Mouse (Mus musculus) forebrain, embryonic 14.5 days (tissue): ENCODE data around the gene Arhgap6. TPM values are rescaled to one million over a fixed set of nuclear protein-coding genes. Genes with fewer than 3 reads are reported as not detected.
A peak's percentile ranks its signal among the peaks of the same experiment; 100 is the strongest.

Experiments
- ATAC-seq: fragments of 200-750 bp; cut with Nextera tagmentation; 2 replicates; pipeline ENCODE4 v1.8.0; 2017; ENCODE audit warnings: mild to moderate bottlenecking, moderate library complexity
- DNase-seq: peaks from one replicate; pipeline ENCODE4 v3.0.0-alpha.2; 2015; ENCODE audit warnings: low spot score
- H3K27ac ChIP-seq: fragments of 300-500 bp; sonication (generic); 2 replicates; pipeline ENCODE4 v1.5.1; 2014; ENCODE audit warnings: low read depth, mild to moderate bottlenecking, control low read depth, low read length, moderate library complexity
- H3K27me3 ChIP-seq: fragments of 300-500 bp; sonication (generic); replicated peaks from 2 replicates; pipeline ENCODE4 v1.6.1; 2014; ENCODE audit warnings: low read length, control low read depth, mixed read lengths; ENCODE audit not compliant: control insufficient read depth, insufficient read depth
- H3K36me3 ChIP-seq: fragments of 300-500 bp; sonication (generic); 2 replicates; pipeline ENCODE4 v1.6.1; 2014; ENCODE audit warnings: low read length, control low read depth; ENCODE audit not compliant: control insufficient read depth, insufficient read depth
- H3K4me1 ChIP-seq: fragments of 300-500 bp; sonication (generic); 2 replicates; pipeline ENCODE4 v1.6.1; 2014; ENCODE audit warnings: antibody characterized with exemption, low read length, control low read depth; ENCODE audit not compliant: control insufficient read depth, insufficient read depth
- H3K4me2 ChIP-seq: fragments of 300-500 bp; sonication (generic); 2 replicates; pipeline ENCODE4 v1.6.1; 2014; ENCODE audit warnings: mild to moderate bottlenecking, control low read depth, low read length
- H3K4me3 ChIP-seq: fragments of 300-500 bp; sonication (generic); 2 replicates; pipeline ENCODE4 v1.5.1; 2014; ENCODE audit warnings: low read depth, low read length, control low read depth
- H3K9ac ChIP-seq: fragments of 300-500 bp; sonication (generic); 2 replicates; pipeline ENCODE4 v1.6.1; 2014; ENCODE audit warnings: mild to moderate bottlenecking, low read length, control low read depth, moderate library complexity
- H3K9me3 ChIP-seq: fragments of 300-500 bp; sonication (generic); replicated peaks from 2 replicates; pipeline ENCODE4 v1.6.1; 2016; ENCODE audit warnings: low read length, control low read depth, mixed read lengths; ENCODE audit not compliant: control insufficient read depth
- whole genome bisulfite sequencing: fragments of 180-500 bp; shearing (Covaris S2); extraction: QIAGEN DNeasy Blood & Tissue Kit; methylation state at CpG from one replicate; pipeline ENCODE4 v1.1.7; 2014; 5-methylcytosine and 5-hydroxymethylcytosine counted together
- polyA plus RNA-seq: library from polyadenylated mRNA; unstranded; fragments of >200 nt; fragmentation: Nextera tagmentation; extraction: Ambion mirVana; gene quantifications from 2 replicates; pipeline ENCODE4 v1.2.1, GENCODE M21; 2014

Arhgap6 gene
- 0.51 and 0.99 TPM in 2 replicates for polyA plus RNA-seq

GRCm38 (mm10) chrX:168794974-168795858, at the start of gene Arhgap6:
Gene Arhgap6, plus strand, starts transcription at chrX:168795099.
- Histone ChIP-seq H3K4me1 (no peaks in the 10 kb centered on the region), H3K27me3 (0 out of 2 replicates have a peak, but pooled peaks cover 24% of the 10 kb centered on the region), H3K36me3 (no peaks in the 10 kb centered on the region), H3K9me3 (no peaks in the 10 kb centered on the region), H3K4me3 (peak within 1 kb of the TSS; percentile 36), H3K27ac (no peak within 1 kb of the TSS), H3K4me2 (peak within 1 kb of the TSS; percentile 75), H3K9ac (peak within 1 kb of the TSS; percentile 32)
- ATAC-seq (peak; percentile 67), DNase-seq (peak; percentile 15)
- WGBS = 34% methylated on average over 45 of the region's 48 CpGs

- no peak overlapping the region for H3K9ac ChIP-seq
- WGBS = 43% methylated on average over 2 of the region's 2 CpGs
- H3K36me3 ChIP-seq = no peaks in the 10 kb centered on the region
- H3K4me2 ChIP-seq = no peak overlapping the region
- no peaks in the 10 kb centered on the region for H3K9me3 ChIP-seq
- H3K27me3 ChIP-seq = no peaks in the 10 kb centered on the region
- no peaks in the 10 kb centered on the region for H3K4me1 ChIP-seq
- ATAC-seq (no peak), DNase-seq (no peak)
- H3K27ac ChIP-seq = no peak overlapping the region
- H3K4me3 ChIP-seq = no peak overlapping the region
These were observed 47.9 kb upstream of the Arhgap6 start for GRCm38 (mm10) chrX:168747011-168747410.

- 0 out of 2 replicates have a peak, but pooled peaks cover 24% of the 10 kb centered on the region for H3K27me3 ChIP-seq
- H3K4me2 ChIP-seq = peak overlapping the region; percentile 75
- no peak overlapping the region for H3K27ac ChIP-seq
- peak; percentile 11 for DNase-seq
- peak overlapping the region; percentile 36 for H3K4me3 ChIP-seq
- peak overlapping the region; percentile 17 for H3K9ac ChIP-seq
- H3K4me1 ChIP-seq = no peaks in the 10 kb centered on the region
- WGBS = 30% methylated on average over 55 of the region's 55 CpGs
- no peaks in the 10 kb centered on the region for H3K36me3 ChIP-seq
- no peaks in the 10 kb centered on the region for H3K9me3 ChIP-seq
- ATAC-seq = peak; percentile 67; the same call in 1 of the 2 replicates
These were observed 1.3 kb downstream of the Arhgap6 start for GRCm38 (mm10) chrX:168795859-168796848.

- no peaks in the 10 kb centered on the region for H3K9me3 ChIP-seq
- ATAC-seq = no peak
- no peak overlapping the region for H3K4me3 ChIP-seq
- no peak for DNase-seq
- no peaks in the 10 kb centered on the region for H3K36me3 ChIP-seq
- no peak overlapping the region for H3K9ac ChIP-seq
- H3K4me2 ChIP-seq = no peak overlapping the region
- H3K27ac ChIP-seq = no peak overlapping the region
- 87% methylated on average over 2 of the region's 2 CpGs for WGBS
- H3K4me1 ChIP-seq = no peaks in the 10 kb centered on the region
- H3K27me3 ChIP-seq = no peaks in the 10 kb centered on the region
These were observed 9.8 kb downstream of the Arhgap6 start for GRCm38 (mm10) chrX:168804677-168805076.

- 68% methylated on average over 3 of the region's 3 CpGs for WGBS
- no peaks in the 10 kb centered on the region for H3K9me3 ChIP-seq
- no peak for DNase-seq
- H3K27me3 ChIP-seq = no peaks in the 10 kb centered on the region
- H3K9ac ChIP-seq = no peak overlapping the region
- no peaks in the 10 kb centered on the region for H3K4me1 ChIP-seq
- H3K4me2 ChIP-seq = no peak overlapping the region
- ATAC-seq = no peak
- H3K4me3 ChIP-seq = no peak overlapping the region
- no peak overlapping the region for H3K27ac ChIP-seq
- no peaks in the 10 kb centered on the region for H3K36me3 ChIP-seq
These were observed 15.8 kb downstream of the Arhgap6 start for GRCm38 (mm10) chrX:168810513-168811265.

GRCm38 (mm10) chrX:168818858-168819257, 24.0 kb downstream of the Arhgap6 start:
- Histone ChIP-seq H3K4me2 (no peak overlapping the region), H3K27ac (no peak overlapping the region), H3K4me1 (no peaks in the 10 kb centered on the region), H3K4me3 (no peak overlapping the region), H3K27me3 (no peaks in the 10 kb centered on the region), H3K36me3 (no peaks in the 10 kb centered on the region), H3K9ac (no peak overlapping the region), H3K9me3 (no peaks in the 10 kb centered on the region)
- DNase-seq = no peak
- no peak for ATAC-seq
- 66% methylated on average over 3 of the region's 3 CpGs for WGBS

GRCm38 (mm10) chrX:168824166-168824565, 29.3 kb downstream of the Arhgap6 start:
- no peak for ATAC-seq
- Histone ChIP-seq H3K4me1 (no peaks in the 10 kb centered on the region), H3K27me3 (no peaks in the 10 kb centered on the region), H3K27ac (no peak overlapping the region), H3K9ac (no peak overlapping the region), H3K4me3 (no peak overlapping the region), H3K4me2 (no peak overlapping the region), H3K9me3 (no peaks in the 10 kb centered on the region), H3K36me3 (no peaks in the 10 kb centered on the region)
- DNase-seq = no peak
- WGBS = 84% methylated on average over 2 of the region's 2 CpGs

- H3K9me3 ChIP-seq = no peaks in the 10 kb centered on the region
- no peak overlapping the region for H3K9ac ChIP-seq
- no peaks in the 10 kb centered on the region for H3K36me3 ChIP-seq
- H3K27me3 ChIP-seq = no peaks in the 10 kb centered on the region
- no peak overlapping the region for H3K4me2 ChIP-seq
- no peaks in the 10 kb centered on the region for H3K4me1 ChIP-seq
- no peak for DNase-seq
- ATAC-seq = no peak
- H3K4me3 ChIP-seq = no peak overlapping the region
- H3K27ac ChIP-seq = no peak overlapping the region
- 93% methylated on average over 5 of the region's 5 CpGs for WGBS
These were observed 37.4 kb downstream of the Arhgap6 start for GRCm38 (mm10) chrX:168832343-168832742.
